Mouse (Mus musculus): ENCODE measurements around the gene 1700029J07Rik. TPM values are rescaled to one million over a fixed set of nuclear protein-coding genes. Genes with fewer than 3 reads are reported as not detected.

1700029J07Rik gene
- total and polyA plus RNA-seq, 2 experiments from 2014 or later, result 2.8 to 4.2 TPM

DNA sequence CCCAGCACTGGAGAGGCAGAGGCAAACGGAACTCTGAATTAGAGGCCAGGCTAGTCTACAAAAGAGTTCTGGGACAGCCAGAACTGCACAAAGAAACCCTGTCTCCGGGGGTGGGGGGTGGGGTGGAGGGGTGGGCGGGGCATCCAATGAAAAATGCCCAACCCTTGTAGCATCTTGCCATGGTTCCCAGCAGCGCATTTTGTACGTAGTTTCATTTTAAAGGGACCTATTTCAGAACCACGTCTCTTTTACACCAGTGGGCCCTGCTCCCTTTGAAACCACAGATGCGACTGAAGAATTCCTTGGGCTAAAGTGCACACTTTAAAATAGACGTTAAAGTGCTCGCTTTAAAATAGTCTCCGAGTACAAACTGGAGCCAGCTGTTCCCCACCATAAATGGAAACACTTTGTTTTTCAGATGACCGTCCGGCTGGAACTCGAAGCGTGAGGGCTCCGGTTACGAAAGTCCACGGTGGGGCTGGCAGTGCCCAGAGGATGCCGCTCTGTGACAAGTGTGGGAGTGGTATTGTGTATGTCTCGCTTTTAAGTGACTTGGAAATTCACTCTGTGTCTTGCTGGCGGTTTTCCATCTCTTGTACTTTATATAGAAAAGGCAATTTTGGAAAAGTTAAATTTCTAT, 57.9 kb downstream of the 1700029J07Rik start:
- Histone ChIP-seq H3K27ac (ENCODE audit: low read depth, low read length) (no peak overlapping the region), H3K36me3 (ENCODE audit: insufficient read depth) (no peaks in the 10 kb centered on the region), H3K4me1 (ENCODE audit: insufficient read depth) (no peaks in the 10 kb centered on the region), H3K4me2 (ENCODE audit: low read depth) (no peak overlapping the region), H3K9me3 (ENCODE audit: low read length) (no peaks in the 10 kb centered on the region), H3K27me3 (ENCODE audit: insufficient read depth, low read length) (no peaks in the 10 kb centered on the region), H3K9ac (no peak overlapping the region), H3K4me3 (ENCODE audit: low read depth, low read length) (no peak overlapping the region)
- DNase-seq, result no peak
- TF ChIP-seq CTCF (IDR thresholded peaks at IDR 0.05; ENCODE audit: low read depth), result no peak
- 70% methylated on average over 20 of the region's 20 CpGs for WGBS
- ATAC-seq, result no peak

DNA sequence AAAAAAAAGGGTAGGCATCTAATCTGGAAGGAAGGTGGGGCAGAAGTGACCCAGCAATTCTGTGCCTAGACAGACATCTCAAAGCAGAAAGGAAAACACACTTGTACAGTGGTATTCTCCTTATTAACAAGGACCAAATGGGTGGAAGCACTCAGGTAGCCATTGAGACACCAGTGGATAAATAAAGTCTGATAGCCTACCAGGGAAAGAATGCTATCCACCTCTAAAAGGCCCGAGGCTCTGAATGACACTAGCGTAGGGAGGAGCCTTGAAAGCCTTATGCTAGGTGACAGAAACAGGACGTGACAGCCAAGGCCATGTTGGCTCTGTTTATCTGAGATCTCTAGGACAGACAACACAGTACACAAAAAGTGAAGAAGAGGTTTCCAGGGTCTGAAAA, 58.6 kb downstream of the 1700029J07Rik start:
- no peak for DNase-seq
- no peak for ATAC-seq
- 84% methylated on average over 3 of the region's 3 CpGs for WGBS

DNA sequence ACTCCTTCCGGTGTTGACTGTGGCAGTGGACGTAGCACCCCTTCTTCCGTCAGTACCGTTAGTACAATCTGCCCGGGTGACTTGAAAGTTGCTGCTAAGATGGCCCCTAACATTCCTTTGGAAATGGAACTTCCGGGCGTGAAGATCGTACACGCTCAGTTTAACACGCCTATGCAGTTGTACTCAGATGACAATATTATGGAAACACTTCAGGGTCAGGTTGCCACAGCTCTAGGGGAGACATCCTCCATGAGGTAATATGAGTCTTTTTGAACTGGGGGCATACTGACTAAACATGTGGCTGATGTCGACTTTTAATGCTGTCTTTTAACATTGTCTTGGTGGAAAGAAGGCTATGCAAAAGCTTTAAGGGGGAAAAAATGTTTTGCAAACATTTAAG, 61.3 kb downstream of the 1700029J07Rik start:
- no peaks in the 10 kb centered on the region for H3K4me1 ChIP-seq (ENCODE audit: insufficient read depth)
- no peak overlapping the region for H3K4me3 ChIP-seq (ENCODE audit: low read depth, low read length)
- no peak for ATAC-seq
- peaks cover 3% of the 10 kb centered on the region; the same call in 1 of the 2 replicates for H3K27me3 ChIP-seq (ENCODE audit: insufficient read depth, low read length)
- H3K36me3 ChIP-seq (ENCODE audit: insufficient read depth), result no peaks in the 10 kb centered on the region
- no peak for DNase-seq
- H3K27ac ChIP-seq (ENCODE audit: low read depth, low read length), result no peak overlapping the region
- no peaks in the 10 kb centered on the region for H3K9me3 ChIP-seq (ENCODE audit: low read length)
- no peak overlapping the region for H3K4me2 ChIP-seq (ENCODE audit: low read depth)
- TF ChIP-seq CTCF (IDR thresholded peaks at IDR 0.05; ENCODE audit: low read depth), result no peak
- 93% methylated on average over 11 of the region's 11 CpGs for WGBS
- H3K9ac ChIP-seq, result no peak overlapping the region

More for the DNA sequence above, 58.6 kb downstream of the 1700029J07Rik start:
- Histone ChIP-seq H3K9ac (no peak overlapping the region), H3K36me3 (ENCODE audit: insufficient read depth) (no peaks in the 10 kb centered on the region), H3K9me3 (ENCODE audit: low read length) (no peaks in the 10 kb centered on the region), H3K27me3 (ENCODE audit: insufficient read depth, low read length) (no peaks in the 10 kb centered on the region), H3K4me1 (ENCODE audit: insufficient read depth) (no peaks in the 10 kb centered on the region), H3K27ac (ENCODE audit: low read depth, low read length) (no peak overlapping the region), H3K4me3 (ENCODE audit: low read depth, low read length) (no peak overlapping the region), H3K4me2 (ENCODE audit: low read depth) (no peak overlapping the region)
- TF ChIP-seq CTCF (IDR thresholded peaks at IDR 0.05; ENCODE audit: low read depth), result no peak

DNA sequence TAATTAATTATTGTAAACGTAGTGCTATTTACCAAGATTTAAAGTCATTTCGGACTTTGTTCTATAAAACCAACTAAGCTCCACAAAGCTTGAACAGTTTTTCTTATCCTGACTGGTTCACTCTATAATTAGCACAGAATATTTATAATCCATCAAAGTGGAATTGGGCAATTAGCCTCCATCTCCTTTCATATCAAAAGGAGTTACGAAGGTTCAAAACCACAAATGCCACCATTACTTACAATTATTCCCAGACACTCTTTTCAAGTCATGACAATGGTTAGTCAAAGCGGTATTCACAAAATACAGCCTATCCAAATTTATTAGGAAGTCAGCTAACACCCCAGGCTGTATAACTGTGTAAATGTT, 68.8 kb downstream of the 1700029J07Rik start:
- Histone ChIP-seq H3K27ac (ENCODE audit: low read depth, low read length) (no peak overlapping the region), H3K9me3 (ENCODE audit: low read length) (no peaks in the 10 kb centered on the region), H3K9ac (no peak overlapping the region), H3K27me3 (ENCODE audit: insufficient read depth, low read length) (peaks cover 3% of the 10 kb centered on the region), H3K4me2 (ENCODE audit: low read depth) (no peak overlapping the region), H3K36me3 (ENCODE audit: insufficient read depth) (no peaks in the 10 kb centered on the region), H3K4me1 (ENCODE audit: insufficient read depth) (no peaks in the 10 kb centered on the region), H3K4me3 (ENCODE audit: low read depth, low read length) (no peak overlapping the region)
- no peak for TF ChIP-seq CTCF (IDR thresholded peaks at IDR 0.05; ENCODE audit: low read depth)
- DNase-seq, result no peak
- no peak for ATAC-seq
- 31% methylated on average over 4 of the region's 4 CpGs for WGBS

DNA sequence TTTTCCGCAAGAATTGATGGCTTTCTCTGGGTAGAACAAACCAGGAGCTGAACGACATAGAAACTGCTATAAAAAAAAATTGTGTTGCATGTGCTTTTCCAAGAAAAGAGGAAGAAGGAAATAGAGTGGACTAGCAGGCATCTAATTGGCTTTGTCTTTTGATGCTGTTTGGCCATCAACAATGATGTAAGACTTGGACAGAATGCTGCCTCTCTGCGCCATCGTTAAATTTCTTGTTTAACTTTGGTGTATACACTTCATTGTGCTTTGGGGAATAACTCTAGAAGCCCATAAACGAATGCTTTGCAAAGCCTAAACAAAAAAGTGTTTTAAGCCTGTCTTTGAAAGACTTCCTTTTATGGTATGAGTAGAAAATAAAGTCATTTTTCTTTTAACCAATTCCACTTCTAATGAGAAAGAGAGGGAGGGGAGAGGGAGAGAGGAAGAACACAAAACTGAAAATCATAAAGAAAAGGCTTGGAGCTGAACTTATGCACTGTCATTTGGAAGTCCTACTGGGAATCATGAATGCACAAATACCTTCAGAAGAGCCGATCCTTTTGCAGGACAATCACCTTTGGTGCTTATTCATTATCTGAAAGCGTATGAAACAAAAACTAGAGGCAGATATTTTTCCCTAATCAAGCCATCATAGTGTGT, 69.3 kb downstream of the 1700029J07Rik start:
- Histone ChIP-seq H3K4me3 (ENCODE audit: low read depth, low read length) (no peak overlapping the region), H3K9me3 (ENCODE audit: low read length) (no peaks in the 10 kb centered on the region), H3K9ac (no peak overlapping the region), H3K4me2 (ENCODE audit: low read depth) (no peak overlapping the region), H3K36me3 (ENCODE audit: insufficient read depth) (no peaks in the 10 kb centered on the region), H3K27ac (ENCODE audit: low read depth, low read length) (no peak overlapping the region), H3K4me1 (ENCODE audit: insufficient read depth) (no peaks in the 10 kb centered on the region), H3K27me3 (ENCODE audit: insufficient read depth, low read length) (peaks cover 3% of the 10 kb centered on the region)
- WGBS, result 15% methylated on average over 7 of the region's 7 CpGs
- ATAC-seq (no peak), DNase-seq (no peak)
- no peak for TF ChIP-seq CTCF (IDR thresholded peaks at IDR 0.05; ENCODE audit: low read depth)

DNA sequence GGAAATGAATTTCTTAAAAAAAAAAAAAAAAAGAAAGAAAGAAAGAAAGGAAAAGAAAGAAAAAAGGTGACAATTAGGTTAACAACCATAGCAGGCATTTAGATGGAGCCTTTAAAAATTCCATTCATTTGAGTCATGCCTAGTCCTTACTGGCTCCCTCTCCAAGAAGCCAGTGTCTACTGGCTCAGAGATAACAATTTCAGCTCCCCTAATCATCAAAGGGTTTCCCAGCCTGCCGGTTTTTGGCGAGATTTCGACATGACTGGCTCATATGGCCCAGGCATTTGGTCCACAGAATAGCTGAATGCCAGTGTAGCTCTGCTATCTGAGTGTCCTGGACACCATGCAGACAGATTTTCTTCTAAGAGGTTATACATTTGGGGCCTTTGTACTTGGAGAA, 71.4 kb downstream of the 1700029J07Rik start:
- no peak overlapping the region for H3K4me3 ChIP-seq (ENCODE audit: low read depth, low read length)
- TF ChIP-seq CTCF (IDR thresholded peaks at IDR 0.05; ENCODE audit: low read depth), result no peak
- no peak overlapping the region for H3K27ac ChIP-seq (ENCODE audit: low read depth, low read length)
- no peaks in the 10 kb centered on the region for H3K36me3 ChIP-seq (ENCODE audit: insufficient read depth)
- no peak overlapping the region for H3K9ac ChIP-seq
- no peaks in the 10 kb centered on the region; the same call in 1 of the 2 replicates for H3K27me3 ChIP-seq (ENCODE audit: insufficient read depth, low read length)
- WGBS, result 20% methylated on average over 3 of the region's 3 CpGs
- H3K4me2 ChIP-seq (ENCODE audit: low read depth), result no peak overlapping the region
- H3K4me1 ChIP-seq (ENCODE audit: insufficient read depth), result no peaks in the 10 kb centered on the region
- DNase-seq, result no peak
- no peak for ATAC-seq
- no peaks in the 10 kb centered on the region for H3K9me3 ChIP-seq (ENCODE audit: low read length)

Other genes starting within 250 kb of the 1700029J07Rik start
- 4.2 and 4.8 TPM in 2 replicates for gene Pdlim3, start 89.8 kb downstream of the 1700029J07Rik start, total RNA-seq (2014; rRNA removed)
- 2.8 and 5.8 TPM in 2 replicates for gene Pdlim3, start 89.8 kb downstream of the 1700029J07Rik start, polyA plus RNA-seq (2015; fragmentation: Nextera tagmentation; extraction: Ambion mirVana)
- 0.38 and 0.46 TPM in 2 replicates for gene Ccdc110, start 40.6 kb downstream of the 1700029J07Rik start, total RNA-seq (2014; rRNA removed)
- 0.46 and 0.47 TPM in 2 replicates for gene Ccdc110, start 40.6 kb downstream of the 1700029J07Rik start, polyA plus RNA-seq (2015; fragmentation: Nextera tagmentation; extraction: Ambion mirVana)
- 30.0 and 39.5 TPM in 2 replicates for gene Ufsp2, start 276 bp upstream of the 1700029J07Rik start, total RNA-seq (2014; rRNA removed)
- gene Ufsp2, start 276 bp upstream of the 1700029J07Rik start, polyA plus RNA-seq (2015; fragmentation: Nextera tagmentation; extraction: Ambion mirVana), result 47.2 and 48.5 TPM in 2 replicates
- gene Lrp2bp, start 24.1 kb upstream of the 1700029J07Rik start, total RNA-seq (2014; rRNA removed), result 0.29 and 0.31 TPM in 2 replicates
- gene Lrp2bp, start 24.1 kb upstream of the 1700029J07Rik start, polyA plus RNA-seq (2015; fragmentation: Nextera tagmentation; extraction: Ambion mirVana), result 0.22 and 0.25 TPM in 2 replicates
- 8.3 and 10.5 TPM in 2 replicates for gene Ankrd37, start 30.5 kb upstream of the 1700029J07Rik start, total RNA-seq (2014; rRNA removed)
- gene Ankrd37, start 30.5 kb upstream of the 1700029J07Rik start, polyA plus RNA-seq (2015; fragmentation: Nextera tagmentation; extraction: Ambion mirVana), result 12.9 and 14.5 TPM in 2 replicates
- 17.5 and 24.4 TPM in 2 replicates for gene Cfap97, start 176.5 kb upstream of the 1700029J07Rik start, total RNA-seq (2014; rRNA removed)
- 15.4 and 22.1 TPM in 2 replicates for gene Cfap97, start 176.5 kb upstream of the 1700029J07Rik start, polyA plus RNA-seq (2015; fragmentation: Nextera tagmentation; extraction: Ambion mirVana)
- gene Snx25, start 176.9 kb upstream of the 1700029J07Rik start, total RNA-seq (2014; rRNA removed), result 34.9 and 44.7 TPM in 2 replicates
- 7.5 and 7.7 TPM in 2 replicates for gene Snx25, start 176.9 kb upstream of the 1700029J07Rik start, polyA plus RNA-seq (2015; fragmentation: Nextera tagmentation; extraction: Ambion mirVana)
- gene Slc25a4, start 236.0 kb upstream of the 1700029J07Rik start, total RNA-seq (2014; rRNA removed), result 925 and 1,077 TPM in 2 replicates
- gene Slc25a4, start 236.0 kb upstream of the 1700029J07Rik start, polyA plus RNA-seq (2015; fragmentation: Nextera tagmentation; extraction: Ambion mirVana), result 945 and 997 TPM in 2 replicates